Mouse (Mus musculus): ENCODE measurements around the gene Zfr.
"Not testable (repeated sequence)": the region's sequence is repeated elsewhere in the genome, so short reads cannot be mapped to it uniquely, and the experiment has no call there.

The Zfr gene

DNA sequence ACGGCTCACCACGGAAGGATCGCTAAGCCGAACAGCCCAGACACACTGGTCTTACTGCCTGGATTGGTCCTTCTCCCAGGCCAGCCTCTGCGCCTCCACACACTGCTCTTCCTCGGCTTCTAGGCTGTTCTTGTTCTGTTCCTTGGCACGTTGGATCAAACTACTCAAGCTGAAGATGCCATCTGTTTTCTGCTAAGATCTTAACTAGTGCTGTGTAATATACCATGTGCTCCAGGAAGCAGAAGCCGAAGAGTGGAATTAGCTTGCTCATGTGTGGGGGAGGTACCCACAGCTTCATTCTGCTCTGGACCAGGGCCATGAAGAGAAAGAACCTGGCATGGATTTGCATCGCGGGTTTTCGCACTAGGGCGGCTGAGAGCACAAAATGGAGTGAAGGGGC, 11.2 kb upstream of the Zfr start:
- DNase-seq (ENCODE audit: low spot score in 2 of 2), result no peak

DNA sequence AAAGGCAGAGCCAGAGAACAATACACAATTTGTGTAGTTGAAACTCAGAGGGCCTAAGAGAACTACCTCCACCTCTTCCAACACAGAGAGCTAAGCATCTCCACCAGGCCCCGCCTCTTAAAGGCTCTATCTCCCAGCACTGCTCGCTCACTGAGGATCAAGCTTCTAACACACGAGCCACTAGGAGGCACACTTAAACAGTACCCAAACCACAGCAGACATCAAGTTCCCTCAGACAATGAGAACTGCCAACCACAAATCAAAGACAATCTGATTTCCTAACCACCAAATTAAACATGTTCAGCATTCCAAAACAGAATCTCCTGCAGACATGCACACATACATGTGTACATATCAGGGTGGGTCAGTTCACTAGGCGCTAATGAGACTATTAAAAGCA, 9.4 kb upstream of the Zfr start:
- no peak for DNase-seq (ENCODE audit: low spot score in 2 of 2)

DNA sequence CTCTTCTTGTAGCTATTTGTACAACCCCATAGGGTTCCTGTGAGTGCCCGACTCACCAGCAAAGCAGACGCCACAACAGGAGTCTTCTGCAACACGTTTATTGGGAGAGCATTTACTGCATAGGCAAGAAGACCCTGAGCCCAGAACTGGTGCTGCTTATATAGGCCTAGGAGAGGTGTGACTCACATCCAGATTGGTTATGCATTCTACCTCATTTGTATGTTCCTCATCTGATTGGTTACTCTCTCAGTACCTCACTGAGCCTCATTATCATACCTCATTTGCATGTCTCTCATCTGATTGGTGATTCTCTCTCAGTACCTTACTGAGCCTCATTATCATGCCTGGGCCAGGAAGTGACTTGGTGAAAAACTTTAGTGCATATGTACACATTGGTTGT, 8.7 kb upstream of the Zfr start:
- not testable (repeated sequence) for DNase-seq (ENCODE audit: low spot score in 2 of 2)

DNA sequence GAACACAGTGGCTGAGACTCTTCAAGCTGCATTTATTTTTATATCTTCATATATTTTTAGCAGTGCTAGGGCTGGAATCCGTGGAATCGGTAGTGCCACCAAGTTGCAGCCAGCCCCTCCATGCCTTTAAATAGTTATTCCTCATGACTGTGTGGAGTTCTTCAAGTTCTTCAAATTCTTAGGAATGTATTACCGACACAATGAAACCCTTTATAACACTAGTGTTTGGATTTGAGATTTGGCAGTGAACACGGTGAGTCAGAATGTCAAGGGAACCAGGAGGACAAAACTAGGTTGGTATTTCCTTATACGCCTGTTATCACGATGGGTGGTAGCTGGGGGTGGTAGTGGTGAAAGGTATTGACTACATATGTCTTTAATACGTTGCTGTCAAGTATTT, 6.4 kb upstream of the Zfr start:
- no peak for DNase-seq (ENCODE audit: low spot score in 2 of 2)

DNA sequence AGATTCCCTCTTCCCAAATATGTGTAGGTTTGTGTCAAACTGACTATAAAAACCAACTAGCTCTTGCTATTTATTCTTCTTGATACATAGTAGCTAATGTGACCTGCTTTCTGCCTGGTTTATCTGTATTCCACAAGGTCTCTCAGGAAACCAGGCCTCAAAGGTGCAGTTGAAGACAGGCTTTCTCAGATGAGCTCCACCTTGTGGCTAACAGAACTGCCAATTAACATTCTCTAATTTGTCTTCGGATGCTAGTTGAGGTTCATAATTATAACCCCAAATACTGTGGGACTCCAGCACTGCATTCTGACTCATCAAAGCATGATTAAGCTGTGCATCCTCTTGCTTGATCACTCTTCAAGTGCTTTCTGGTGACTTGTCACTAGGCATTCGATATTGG, 4.2 kb upstream of the Zfr start:
- DNase-seq (ENCODE audit: low spot score in 2 of 2), result no peak

DNA sequence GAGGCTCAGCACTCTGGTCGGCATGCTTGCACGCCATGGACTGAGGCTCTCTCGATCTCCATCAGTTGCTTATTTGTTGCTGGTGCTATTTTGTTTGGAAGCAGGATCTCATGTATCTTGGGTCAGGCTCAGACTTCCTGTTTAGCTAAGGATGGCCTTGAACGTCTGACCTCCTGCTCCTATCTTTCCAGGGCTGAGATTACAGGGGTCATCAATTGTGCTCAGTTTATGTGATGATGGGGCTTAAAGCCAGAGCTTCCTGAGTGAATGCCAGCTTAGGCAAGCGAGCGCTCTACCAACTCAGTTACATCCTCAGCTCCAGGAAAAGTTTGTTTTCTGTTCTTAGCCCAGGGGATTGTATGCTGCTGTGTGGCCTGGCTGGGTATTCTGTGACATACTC, 3.1 kb upstream of the Zfr start:
- DNase-seq (ENCODE audit: low spot score in 2 of 2), result no peak

DNA sequence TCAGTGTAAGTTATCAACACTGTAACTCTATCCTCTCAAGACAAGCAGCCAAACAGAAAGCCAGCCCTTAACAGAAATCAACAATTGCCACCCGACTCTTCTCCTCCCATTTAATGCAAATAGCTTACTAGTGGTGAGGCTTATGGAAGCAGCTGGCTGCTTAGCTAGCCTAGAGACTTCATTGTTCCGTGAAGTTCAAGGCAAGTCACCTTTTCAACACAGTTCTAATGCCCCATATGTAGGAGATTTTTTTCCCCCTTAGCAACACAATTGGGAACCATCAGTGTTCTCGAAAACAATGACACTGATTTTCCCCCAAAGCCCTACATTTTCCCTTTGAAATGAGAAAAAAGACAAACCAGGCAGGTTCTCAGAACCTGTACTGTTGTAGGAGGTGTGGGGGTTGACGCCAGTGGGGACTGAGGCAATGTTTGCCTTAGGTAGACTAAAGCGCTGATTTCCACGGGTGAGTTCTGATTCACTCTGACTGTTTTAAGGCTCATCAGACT, 1.9 kb upstream of the Zfr start:
- no peak for DNase-seq (ENCODE audit: low spot score in 2 of 2)

DNA sequence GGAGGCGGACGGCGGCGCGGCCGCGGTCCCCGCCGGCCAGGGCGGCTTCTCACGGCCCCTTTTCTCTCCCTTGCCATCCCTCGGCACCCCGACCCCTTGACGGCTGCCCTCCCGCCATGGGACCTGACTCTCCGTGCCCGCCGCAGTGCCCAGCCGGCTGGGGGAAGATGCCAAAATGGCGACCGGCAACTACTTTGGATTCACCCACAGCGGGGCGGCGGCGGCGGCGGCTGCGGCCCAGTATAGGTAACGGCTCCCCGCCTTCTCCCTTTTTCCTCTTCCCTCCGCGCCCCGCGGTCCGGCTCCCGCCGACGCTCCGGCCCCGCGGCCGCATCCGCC, 431 bp downstream of the Zfr start:
- no peak for DNase-seq (ENCODE audit: low spot score in 2 of 2)

DNA sequence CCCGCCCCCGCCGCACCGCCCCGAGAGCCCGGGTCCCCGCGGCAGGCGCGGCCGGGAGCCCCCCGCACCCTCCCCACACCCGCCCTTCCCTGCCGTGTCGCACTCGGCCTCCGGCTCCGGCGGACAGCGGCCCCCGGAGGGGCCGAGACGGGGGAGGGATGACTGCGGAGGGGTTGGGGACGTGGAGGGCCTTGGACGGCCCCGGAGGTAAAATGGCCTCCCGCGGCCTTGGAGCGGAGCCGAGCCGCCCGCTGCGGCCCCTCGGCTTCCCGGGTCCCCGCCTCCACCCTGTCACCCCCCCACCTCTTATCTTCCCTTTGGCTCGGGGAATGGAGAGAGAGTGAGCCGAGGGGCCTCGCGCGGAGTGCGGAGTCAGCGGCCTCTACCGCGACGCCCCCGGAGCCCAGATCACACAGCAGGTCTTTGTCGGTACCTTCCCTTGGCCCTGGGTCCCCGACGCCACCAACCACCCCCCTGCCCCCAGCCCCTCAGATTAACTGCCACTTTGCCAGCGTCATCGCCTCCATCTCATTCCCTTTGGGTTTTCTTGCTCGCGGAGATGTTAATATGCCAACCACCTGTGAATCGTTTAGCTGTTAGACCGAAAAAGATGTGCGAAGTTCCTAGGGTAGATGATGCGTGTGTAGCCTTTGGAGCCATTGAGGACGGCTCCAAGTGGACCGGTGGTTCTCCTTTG, 949 bp downstream of the Zfr start:
- DNase-seq (ENCODE audit: low spot score in 2 of 2), result peak in 1 of 2 experiments; percentile 55

DNA sequence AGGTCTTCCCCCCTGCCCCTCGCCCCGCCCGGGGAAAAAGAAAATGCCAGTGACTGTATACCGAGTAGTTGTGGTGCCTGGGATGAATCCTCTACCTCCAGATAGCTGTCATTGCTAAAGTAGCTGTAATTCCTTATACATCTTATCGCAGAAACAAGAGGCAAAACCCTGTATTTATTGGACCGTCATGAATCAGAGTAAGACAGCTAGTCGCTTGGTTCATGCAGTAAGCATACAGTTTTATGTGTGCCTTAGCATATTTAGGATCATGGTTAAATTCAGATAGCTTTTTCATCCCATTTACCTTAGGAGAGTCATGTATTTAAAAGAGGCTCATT, 1.5 kb downstream of the Zfr start:
- DNase-seq (ENCODE audit: low spot score in 2 of 2), result no peak

DNA sequence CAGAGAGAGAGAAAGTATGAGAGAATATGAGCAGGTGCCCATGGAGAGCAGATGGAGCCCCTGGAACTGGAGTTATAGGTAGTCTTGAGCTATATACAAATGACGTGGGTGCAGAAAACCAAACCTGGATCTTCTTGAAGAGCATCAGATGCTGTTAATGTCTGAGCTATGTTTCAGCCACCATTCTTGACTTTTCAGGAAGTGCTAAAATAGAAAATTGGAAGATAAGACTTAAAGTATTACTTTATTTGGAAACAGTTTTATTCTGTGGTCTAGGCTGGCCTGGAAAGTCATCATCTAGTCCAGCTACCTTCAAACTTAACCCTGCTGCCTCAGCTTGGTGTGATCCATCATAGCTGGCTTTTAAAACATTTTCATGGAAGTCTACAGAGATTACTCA, 7.3 kb downstream of the Zfr start:
- DNase-seq (ENCODE audit: low spot score in 2 of 2), result no peak

DNA sequence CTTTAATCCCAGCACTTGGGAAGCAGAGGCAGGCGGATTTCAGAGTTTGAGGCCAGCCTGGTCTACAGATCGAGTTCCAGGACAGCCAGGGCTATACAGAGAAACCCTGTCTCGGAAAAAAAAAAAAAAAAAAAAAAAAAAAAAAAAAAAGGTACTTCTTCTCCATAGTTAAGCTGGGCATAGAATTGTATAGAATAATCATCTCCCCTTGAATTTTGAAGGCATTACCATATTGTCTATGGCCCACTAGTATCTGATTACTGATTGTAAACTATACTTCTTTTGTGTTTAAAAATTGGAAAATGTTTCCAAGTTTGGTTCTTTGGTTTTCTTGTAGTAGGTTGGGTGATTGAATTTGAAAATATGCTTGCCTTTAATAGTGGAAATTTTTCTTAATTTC, 13.2 kb downstream of the Zfr start:
- not testable (repeated sequence) for DNase-seq (ENCODE audit: low spot score in 2 of 2)

DNA sequence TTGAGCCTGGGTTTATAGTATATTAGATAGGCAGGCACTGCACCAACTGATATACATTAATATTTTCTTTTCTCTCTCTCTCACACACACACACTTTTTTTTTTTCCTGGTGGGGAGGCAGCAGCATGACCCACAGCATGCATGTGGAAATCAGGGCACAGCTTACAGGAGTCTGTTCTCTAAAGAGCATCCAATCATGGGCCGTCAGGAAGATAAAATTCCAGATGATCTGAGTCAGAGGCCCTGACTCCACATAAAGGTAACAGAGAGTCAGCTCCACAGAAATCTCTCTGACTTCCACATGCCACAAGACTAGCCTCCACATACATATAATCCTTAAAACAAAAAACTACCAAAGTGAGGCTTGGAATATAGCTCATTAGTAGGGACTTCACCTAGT, 16.9 kb downstream of the Zfr start:
- no peak for DNase-seq (ENCODE audit: low spot score in 2 of 2)

DNA sequence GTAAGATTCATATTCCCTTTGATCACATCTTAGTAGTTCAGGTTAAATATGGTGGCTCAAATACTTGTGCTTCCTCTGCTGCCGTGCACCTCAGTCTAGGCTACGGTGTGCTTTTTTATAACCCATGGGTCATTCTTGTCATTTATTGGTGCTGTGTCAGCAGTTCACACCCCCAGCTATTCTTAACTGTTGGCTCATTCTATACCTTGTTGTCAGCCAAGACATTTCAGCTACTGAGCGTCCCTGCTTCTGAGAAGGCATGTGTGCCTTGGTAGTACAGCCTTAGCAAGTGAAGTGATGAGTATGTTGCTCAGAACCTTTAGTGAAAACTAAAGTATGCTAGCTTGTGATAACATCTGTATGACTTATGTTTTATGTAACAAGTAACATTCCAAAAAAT, 17.7 kb downstream of the Zfr start:
- no peak for DNase-seq (ENCODE audit: low spot score in 2 of 2)

DNA sequence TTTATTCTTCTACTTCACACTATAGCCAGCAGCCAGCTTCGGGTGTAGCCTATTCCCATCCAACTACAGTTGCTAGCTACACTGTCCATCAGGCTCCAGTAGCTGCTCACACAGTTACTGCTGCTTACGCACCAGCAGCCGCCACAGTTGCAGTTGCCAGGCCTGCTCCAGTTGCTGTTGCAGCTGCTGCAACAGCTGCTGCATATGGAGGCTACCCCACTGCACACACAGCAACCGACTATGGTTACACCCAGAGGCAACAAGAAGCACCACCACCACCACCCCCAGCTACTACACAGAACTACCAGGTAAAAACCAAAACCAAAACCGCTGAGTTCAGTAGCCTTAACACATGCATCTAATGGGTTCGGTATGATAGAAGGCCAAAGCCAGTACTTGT, 18.7 kb downstream of the Zfr start:
- DNase-seq (ENCODE audit: low spot score in 2 of 2), result no peak

DNA sequence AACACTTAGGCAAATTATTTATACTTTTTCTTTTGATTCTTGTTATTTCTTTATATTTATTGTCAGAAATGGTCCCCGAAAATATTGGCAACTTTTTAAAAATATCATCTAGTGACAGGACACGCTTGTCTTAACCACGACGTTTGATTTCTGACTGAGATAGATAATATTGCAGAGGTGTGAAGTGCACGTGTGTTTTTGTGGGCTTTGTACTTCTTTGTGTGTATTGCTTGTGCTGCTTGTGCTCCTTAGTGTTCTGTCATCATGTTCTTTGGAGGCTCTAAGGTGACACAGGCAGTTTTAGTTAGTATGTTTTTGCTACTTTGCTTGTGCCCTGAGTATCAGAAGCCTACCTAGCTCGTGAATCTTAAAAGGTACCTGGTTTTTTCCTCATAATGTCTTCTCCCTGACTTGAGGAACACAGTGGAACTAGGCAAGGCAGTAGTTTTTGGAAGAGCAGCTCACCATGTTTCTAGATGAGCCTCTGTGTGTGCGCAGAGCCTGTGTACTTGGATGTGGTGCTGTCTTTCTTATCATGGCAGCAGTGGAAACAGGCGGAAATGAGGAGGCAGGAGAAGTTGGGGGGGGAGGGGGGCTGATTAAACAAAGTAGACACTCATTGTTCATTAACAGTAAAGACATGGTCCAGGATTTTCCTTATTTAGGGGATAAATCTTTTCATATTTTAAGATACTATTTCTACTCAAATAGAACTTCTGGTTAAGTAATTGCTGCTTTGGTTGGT, 23.5 kb downstream of the Zfr start:
- no peak for DNase-seq (ENCODE audit: low spot score in 2 of 2)

DNA sequence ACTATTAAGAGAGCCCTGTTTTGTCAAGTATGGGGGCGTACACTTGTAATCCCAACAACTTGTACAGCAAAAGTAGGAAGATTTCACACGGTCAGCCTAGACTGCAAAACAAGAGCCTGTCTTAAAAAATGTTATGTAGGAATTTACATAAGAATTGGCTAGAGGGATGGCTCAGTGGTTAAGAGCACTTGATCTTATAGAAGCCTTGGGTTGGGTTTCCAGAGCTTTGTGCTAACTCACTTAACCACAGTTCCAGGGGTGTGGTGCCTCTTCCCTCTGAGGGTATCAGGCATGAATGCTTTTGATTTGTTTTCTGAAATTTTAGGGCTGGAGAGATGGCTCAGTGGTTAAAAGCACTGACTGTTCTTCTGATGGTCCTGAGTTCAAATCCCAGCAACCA, 29.8 kb downstream of the Zfr start:
- no peak for DNase-seq (ENCODE audit: low spot score in 2 of 2)

DNA sequence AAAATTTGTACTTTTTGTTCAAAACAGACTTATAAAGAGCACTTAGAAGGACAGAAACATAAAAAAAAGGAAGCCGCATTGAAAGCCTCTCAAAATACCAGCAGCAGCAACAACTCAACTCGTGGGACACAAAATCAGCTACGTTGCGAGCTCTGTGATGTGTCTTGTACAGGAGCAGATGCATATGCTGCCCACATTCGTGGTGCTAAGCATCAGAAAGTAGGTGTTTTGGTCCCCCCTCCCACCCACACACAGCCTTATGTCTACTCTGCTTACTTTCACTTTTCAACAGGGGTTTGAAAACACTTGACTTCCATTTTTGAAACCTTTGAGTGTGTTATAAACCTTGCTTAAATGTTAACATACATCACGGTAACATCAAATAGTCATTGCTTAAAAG, 31.9 kb downstream of the Zfr start:
- DNase-seq (ENCODE audit: low spot score in 2 of 2), result no peak

DNA sequence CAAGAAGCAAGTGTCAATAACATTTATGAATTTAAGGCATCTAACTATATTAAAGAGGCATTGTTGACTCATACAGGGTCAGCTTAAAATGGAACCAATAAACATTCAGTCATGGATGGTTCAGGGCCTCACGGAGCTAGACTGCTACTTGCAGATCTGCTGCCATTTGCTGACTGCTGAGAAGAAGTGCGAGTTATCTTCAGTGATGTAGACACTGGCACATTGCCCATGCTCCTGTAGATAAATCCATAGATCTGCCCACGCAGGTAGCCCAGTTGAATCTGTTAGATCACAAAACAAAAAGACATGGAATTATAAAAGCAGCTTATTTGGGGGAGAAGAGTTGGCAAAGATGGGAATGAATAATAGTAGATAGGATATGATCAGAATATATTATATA, 36.1 kb downstream of the Zfr start:
- DNase-seq (ENCODE audit: low spot score in 2 of 2), result no peak

DNA sequence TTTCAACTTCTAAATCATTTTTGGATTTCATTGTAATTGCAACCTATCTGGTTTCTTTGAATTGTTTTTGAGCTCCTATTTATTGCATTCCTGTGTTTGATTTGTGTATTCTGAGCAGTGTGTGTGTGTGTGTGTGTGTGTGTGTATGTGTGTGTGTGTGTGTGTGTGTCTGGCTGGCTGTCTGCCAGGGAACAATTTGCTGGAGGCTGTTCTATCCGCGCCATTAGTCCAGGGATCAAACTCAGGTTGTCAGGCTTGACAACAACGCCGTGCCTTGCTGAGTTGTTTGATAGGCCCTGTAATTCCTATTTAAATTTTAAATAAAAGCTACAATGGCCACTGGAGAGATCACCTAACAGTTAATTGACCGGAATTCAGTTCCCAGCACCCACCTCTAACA, 60.5 kb downstream of the Zfr start:
- DNase-seq (ENCODE audit: low spot score in 2 of 2), result no peak

DNA sequence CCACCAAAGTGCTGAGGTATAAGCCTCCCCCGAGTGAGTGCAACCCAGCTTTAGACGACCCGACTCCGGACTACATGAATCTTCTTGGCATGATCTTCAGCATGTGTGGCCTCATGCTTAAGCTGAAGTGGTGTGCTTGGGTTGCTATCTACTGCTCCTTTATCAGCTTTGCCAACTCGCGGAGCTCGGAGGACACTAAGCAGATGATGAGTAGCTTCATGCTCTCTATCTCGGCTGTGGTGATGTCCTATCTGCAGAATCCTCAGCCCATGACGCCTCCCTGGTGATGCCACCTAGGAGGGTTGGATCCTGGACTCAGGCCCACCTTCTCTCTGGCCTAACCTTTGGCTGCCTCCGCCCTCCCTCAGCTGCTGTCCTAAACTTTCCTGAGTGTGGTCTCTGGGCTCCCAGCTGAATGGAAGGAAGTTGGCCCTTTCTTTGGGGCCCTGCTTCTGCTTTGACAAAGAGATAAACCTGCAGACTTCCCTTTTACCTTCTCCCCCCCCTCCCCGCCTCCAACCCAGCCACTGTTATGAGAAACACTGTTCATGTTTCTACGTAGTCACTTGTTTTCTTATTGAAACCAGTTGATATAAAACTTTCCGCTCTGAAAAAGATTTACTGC, 63.7 kb downstream of the Zfr start:
- DNase-seq (ENCODE audit: low spot score in 2 of 2), result not testable (repeated sequence)

DNA sequence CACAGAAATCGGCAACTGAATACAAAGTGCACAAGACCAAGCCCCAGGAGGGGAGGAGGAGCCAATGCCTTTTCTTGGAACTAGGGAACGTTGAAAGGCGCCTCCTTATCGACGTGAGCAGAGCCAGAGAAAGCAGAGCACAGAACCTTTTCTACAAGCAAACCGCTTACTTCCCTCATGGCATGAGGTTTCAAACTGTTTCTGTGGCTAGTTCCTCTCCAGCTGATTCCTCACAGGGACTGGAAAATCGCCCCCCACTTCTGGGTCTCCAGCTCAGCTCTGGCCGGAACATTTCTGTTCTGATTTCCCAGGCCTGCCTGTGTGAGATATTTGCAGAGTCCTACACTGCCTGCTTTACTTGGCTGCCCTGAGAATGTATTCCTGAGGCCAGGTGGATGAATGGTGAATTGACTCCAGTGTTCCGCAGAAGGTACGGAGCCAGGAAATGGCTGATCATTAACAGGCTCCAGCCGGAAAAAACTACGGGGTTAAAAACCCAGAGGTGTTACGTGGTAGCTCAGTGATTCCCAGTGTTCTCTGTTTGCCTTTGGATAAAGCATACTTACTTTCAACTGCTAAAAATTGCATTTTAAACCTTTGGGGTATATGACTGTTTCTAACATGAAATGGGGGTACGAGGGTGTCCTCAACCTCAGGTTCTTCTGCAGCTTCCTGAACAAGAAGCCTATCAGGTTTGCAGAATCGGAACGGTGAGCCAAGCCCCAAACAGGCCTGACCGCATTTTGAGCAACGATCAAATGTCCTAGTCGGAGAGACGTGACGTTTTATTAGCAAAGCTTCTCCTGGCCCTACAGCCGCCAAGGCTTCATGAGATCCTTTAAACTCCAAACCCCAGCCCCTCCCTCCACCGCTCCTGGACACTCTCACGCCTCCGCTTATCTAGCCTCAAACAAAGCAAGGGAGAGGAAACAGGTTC, 76.5 kb downstream of the Zfr start:
- peak in 1 of 2 experiments; percentile 40 for DNase-seq (ENCODE audit: low spot score in 2 of 2)

Measured in urinary bladder, adult 18-20 months (tissue).